Mouse (Mus musculus) adrenal gland, adult 2 months (tissue): ENCODE results near the gene Slc22a18. TPM values are rescaled to one million over a fixed set of nuclear protein-coding genes. Genes with fewer than 3 reads are reported as not detected.

Experiments used
- polyA plus RNA-seq: library from polyadenylated mRNA; depleted of rRNA; stranded (reverse); fragments of >200 nt; gene quantifications from 2 replicates; pipeline ENCODE4 v1.2.3, GENCODE M21; 2012; rRNA removed
- total RNA-seq, 2 experiments: library from RNA; stranded (reverse); gene quantifications; 2 replicates each; pipeline ENCODE4 v1.2.3; 2021

Slc22a18 gene
- total and polyA plus RNA-seq, 3 experiments: 1.5 to 17.5 (median 4.1) TPM

Other genes with a start within 250 kb of the Slc22a18 start
- 100 to 1,000 TPM; 239 to 672 TPM for gene Cdkn1c, start 12.7 kb upstream of the Slc22a18 start, total RNA-seq
- 469 and 597 TPM in 2 replicates for gene Cdkn1c, start 12.7 kb upstream of the Slc22a18 start, polyA plus RNA-seq
- gene Phlda2, start 29.4 kb downstream of the Slc22a18 start, total RNA-seq: under 1 TPM; 0.40 to 0.55 TPM
- gene Phlda2, start 29.4 kb downstream of the Slc22a18 start, polyA plus RNA-seq: 3.5 and 4.2 TPM in 2 replicates
- gene Nap1l4, start 75.4 kb downstream of the Slc22a18 start, total RNA-seq: 100 to 1,000 TPM; 149 to 217 TPM
- 35.0 and 40.0 TPM in 2 replicates for gene Nap1l4, start 75.4 kb downstream of the Slc22a18 start, polyA plus RNA-seq
- gene Cars, start 126.4 kb downstream of the Slc22a18 start, total RNA-seq: 10 to 100 TPM; 42.9 to 51.3 TPM
- 9.4 and 10.5 TPM in 2 replicates for gene Cars, start 126.4 kb downstream of the Slc22a18 start, polyA plus RNA-seq
- 1 to 10 TPM in 1 of 2 experiments, under 1 TPM in 1; 0.55 to 1.1 TPM for gene Tnfrsf26, start 155.0 kb downstream of the Slc22a18 start, total RNA-seq
- 0.17 and 0.29 TPM in 2 replicates for gene Tnfrsf26, start 155.0 kb downstream of the Slc22a18 start, polyA plus RNA-seq
- gene Tnfrsf22, start 175.9 kb downstream of the Slc22a18 start, total RNA-seq: 1 to 10 TPM; 3.9 to 4.4 TPM
- gene Tnfrsf22, start 175.9 kb downstream of the Slc22a18 start, polyA plus RNA-seq: 3.1 and 3.9 TPM in 2 replicates
- gene Tnfrsf23, start 212.1 kb downstream of the Slc22a18 start, total RNA-seq: 1 to 10 TPM; 3.1 to 4.4 TPM
- 1.3 TPM in 2 replicates for gene Tnfrsf23, start 212.1 kb downstream of the Slc22a18 start, polyA plus RNA-seq